Mouse (Mus musculus) cerebellum, adult 2 months (tissue): ENCODE measurements at regions not wholly inside any gene's neighbourhood (a gene's known extent, or its start where the extent isn't known, plus 50 kb on each side); places are given as distances from the start of the nearest gene placed in this dataset.

Experiments used
- CTCF ChIP-seq: fragments of 200-500 bp; IDR thresholded peaks from 2 replicates; pipeline ENCODE4 v1.5.1; 2011; ENCODE audit warnings: low read depth, mild to moderate bottlenecking, control low read depth, low read length, moderate library complexity, borderline replicate concordance; ENCODE audit not compliant: insufficient read depth
- POLR2A ChIP-seq: fragments of 200-500 bp; IDR thresholded peaks from 2 replicates; pipeline ENCODE4 v1.6.1; 2011; ENCODE audit warnings: low read length, control low read depth, borderline replicate concordance; ENCODE audit not compliant: insufficient read depth

- TF ChIP-seq CTCF = no peak
- TF ChIP-seq POLR2A = no peak
These were observed 159.1 kb upstream of the H2al1a start for GRCm38 (mm10) chrX:11139971-11140421.
